Mouse (Mus musculus) left cerebral cortex, adult 8-10 months (tissue): Measurements from ENCODE around the gene Snx6. TPM values are rescaled to one million over a fixed set of nuclear protein-coding genes. Genes with fewer than 3 reads are reported as not detected.
"Not testable (repeated sequence)": the region's sequence is repeated elsewhere in the genome, so short reads cannot be mapped to it uniquely, and the experiment has no call there.

Experiments
- DNase-seq, 2 experiments: peaks; one replicate each; pipeline ENCODE4 v3.0.0; 2022; ENCODE audit warnings: low spot score in 2 of 2
- total RNA-seq, 4 experiments: library from RNA; stranded (reverse); gene quantifications; 2 replicates each; pipeline ENCODE4 v1.2.4; 2022

Gene Snx6
- total RNA-seq = 10 to 100 TPM; 42.1 to 46.1 (median 44.4) TPM

- peak; percentile 49 to 74 for DNase-seq
Observed at GRCm38 (mm10) chr12:54795153-54795998, at the start of gene Snx6. TSS of gene Snx6 (minus strand) at chr12:54795703.

GRCm38 (mm10) chr12:54844415-54844814 is 48.9 kb upstream of the Snx6 start:
- no peak for DNase-seq

- no peak for DNase-seq
Observed at GRCm38 (mm10) chr12:54841576-54841975, 46.1 kb upstream of the Snx6 start.

GRCm38 (mm10) chr12:54839815-54840214 is 44.3 kb upstream of the Snx6 start:
- DNase-seq = no peak

- no peak for DNase-seq
Observed at GRCm38 (mm10) chr12:54838931-54839330, 43.4 kb upstream of the Snx6 start.

- DNase-seq = no peak
Observed at GRCm38 (mm10) chr12:54835608-54836570, 40.4 kb upstream of the Snx6 start.

GRCm38 (mm10) chr12:54834925-54835447 is 39.5 kb upstream of the Snx6 start:
- DNase-seq = peak; percentile 48 to 73

- no peak for DNase-seq
Observed at GRCm38 (mm10) chr12:54833856-54834399, 38.4 kb upstream of the Snx6 start.

- not testable (repeated sequence) for DNase-seq
Observed at GRCm38 (mm10) chr12:54831927-54832326, 36.4 kb upstream of the Snx6 start.

GRCm38 (mm10) chr12:54830574-54830973 is 35.1 kb upstream of the Snx6 start:
- peak; percentile 21 to 58 for DNase-seq

GRCm38 (mm10) chr12:54829876-54830275 is 34.4 kb upstream of the Snx6 start:
- no peak for DNase-seq

- DNase-seq = no peak
Observed at GRCm38 (mm10) chr12:54828043-54828442, 32.5 kb upstream of the Snx6 start.

GRCm38 (mm10) chr12:54825202-54825601 is 29.7 kb upstream of the Snx6 start:
- DNase-seq = no peak

- DNase-seq = peak; percentile 18 to 72
Observed at GRCm38 (mm10) chr12:54822836-54823426, 27.4 kb upstream of the Snx6 start.

- DNase-seq = no peak
Observed at GRCm38 (mm10) chr12:54820684-54821161, 25.2 kb upstream of the Snx6 start.

- no peak for DNase-seq
Observed at GRCm38 (mm10) chr12:54819181-54819935, 23.9 kb upstream of the Snx6 start.

GRCm38 (mm10) chr12:54810142-54810541 is 14.6 kb upstream of the Snx6 start:
- no peak for DNase-seq

GRCm38 (mm10) chr12:54807481-54807880 is 12.0 kb upstream of the Snx6 start:
- DNase-seq = no peak

- no peak for DNase-seq
Observed at GRCm38 (mm10) chr12:54806131-54806530, 10.6 kb upstream of the Snx6 start.
